Mouse (Mus musculus) 3134 (cell line): ENCODE data around the gene Oas1d.
"Not testable (repeated sequence)": the region's sequence is repeated elsewhere in the genome, so short reads cannot be mapped to it uniquely, and the experiment has no call there.

ENCODE experiments used
- DNase-seq: peaks from one replicate; pipeline ENCODE4 v3.0.0-alpha.2; 2011; ENCODE audit warnings: low spot score; ENCODE audit not compliant: insufficient read length; ENCODE audit errors: extremely low read depth

Oas1d gene

DNA sequence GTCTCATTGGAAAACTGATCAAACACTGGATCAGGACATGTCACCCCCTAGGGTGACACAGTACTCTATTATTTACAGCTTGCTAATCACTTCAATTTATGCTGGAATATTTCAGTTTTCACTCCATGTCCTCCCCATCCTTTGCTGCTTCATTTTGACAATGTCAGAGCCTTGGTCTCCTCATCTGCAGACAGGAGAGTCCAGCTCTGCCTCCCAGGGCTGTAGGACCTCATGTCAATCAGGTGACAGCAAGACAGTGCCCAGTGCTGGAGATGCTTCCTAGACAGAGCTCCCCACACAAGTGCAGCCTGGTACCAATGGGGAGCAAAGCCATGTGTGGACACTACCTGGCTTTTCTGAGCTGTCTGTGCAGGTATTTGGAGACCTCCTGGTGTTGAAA lies 15.6 kb upstream of the Oas1d start:
- DNase-seq = no peak

DNA sequence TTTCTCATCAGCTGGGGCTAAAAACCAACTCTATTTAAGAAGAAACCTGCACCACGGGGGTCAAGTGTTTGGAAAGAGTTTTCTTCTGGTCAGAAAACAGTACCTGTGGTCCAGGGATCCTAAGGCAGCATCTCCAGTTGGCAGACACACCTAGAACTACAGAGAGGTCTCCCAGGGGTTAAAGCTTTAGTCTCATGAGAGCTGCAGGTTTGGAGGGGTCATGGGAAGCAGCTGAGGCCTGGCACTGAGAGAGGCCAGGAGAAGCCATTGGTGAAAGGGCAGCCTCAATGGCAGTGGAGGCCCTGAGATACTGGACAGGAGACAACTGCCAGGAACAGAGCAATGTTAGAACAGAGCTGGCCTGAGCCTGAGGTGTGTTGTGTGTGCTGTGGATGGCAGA lies 13.7 kb upstream of the Oas1d start:
- no peak for DNase-seq

DNA sequence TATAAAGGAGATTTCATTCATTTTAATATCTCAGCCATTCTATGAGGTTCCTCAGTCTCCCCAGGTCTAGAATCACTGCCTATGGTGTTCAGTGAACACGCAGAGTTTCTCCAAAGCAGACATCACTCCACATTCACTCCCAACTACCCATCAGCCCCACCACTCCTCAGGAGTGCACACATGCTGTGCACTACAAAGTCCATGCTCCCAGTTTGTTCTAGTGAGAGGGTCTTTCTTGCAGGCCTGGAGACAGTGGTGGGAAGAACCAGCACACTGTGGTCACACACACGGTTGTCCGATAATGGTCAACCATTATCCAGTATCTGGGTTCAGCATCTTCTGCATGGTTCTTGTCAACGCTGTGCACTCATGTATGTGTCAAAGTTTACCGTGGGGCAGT lies 12.3 kb upstream of the Oas1d start:
- DNase-seq = no peak

DNA sequence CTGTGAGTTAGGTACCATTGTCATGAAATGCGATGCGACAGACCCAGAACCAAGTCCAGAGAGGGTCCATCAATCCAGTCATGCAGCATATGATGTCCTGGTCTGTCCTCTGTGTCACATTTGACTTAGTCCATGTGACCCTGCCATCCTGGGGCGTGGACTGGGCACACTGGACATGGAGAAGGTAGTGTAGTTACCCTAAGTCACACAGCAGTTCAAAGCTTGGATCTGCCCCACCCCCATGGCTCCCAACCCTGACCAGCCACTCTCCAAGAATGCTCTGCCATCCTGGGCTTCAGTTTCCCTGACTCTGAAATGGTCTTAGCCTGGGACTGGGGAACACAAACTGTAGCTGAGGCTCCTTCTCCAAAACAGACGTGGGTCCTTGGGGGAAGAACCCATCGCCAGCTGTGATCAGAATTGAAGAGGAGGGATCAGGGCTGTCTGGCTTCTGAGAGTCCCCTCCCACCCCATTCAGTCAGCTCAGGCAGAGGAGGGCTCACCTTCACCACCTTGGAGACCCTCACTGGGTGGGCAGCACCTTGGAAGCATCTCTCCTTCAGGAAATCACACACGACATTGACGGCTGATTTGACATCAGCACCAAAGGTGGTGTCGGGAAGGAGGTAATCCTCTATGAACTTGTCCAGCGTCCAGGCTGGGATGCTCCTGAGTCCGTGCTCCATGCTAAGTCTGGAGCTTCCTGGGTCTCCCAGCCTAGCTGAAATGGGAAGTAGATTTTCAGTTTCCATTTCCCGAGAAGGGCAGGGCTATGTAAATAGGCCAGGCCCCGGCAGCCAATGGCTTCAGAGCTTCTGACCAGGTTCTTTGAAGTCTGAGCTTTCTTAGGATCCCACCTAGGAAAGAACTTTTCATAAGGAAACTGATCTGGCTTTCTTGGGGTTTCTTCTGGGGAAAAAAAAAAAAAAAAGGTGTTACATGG lies 7.3 kb upstream of the Oas1d start, which contains the start of gene Oas1a:
TSS of gene Oas1a (minus strand) at position 731 of the 943 bp plus-strand sequence.
- DNase-seq = not testable (repeated sequence)

DNA sequence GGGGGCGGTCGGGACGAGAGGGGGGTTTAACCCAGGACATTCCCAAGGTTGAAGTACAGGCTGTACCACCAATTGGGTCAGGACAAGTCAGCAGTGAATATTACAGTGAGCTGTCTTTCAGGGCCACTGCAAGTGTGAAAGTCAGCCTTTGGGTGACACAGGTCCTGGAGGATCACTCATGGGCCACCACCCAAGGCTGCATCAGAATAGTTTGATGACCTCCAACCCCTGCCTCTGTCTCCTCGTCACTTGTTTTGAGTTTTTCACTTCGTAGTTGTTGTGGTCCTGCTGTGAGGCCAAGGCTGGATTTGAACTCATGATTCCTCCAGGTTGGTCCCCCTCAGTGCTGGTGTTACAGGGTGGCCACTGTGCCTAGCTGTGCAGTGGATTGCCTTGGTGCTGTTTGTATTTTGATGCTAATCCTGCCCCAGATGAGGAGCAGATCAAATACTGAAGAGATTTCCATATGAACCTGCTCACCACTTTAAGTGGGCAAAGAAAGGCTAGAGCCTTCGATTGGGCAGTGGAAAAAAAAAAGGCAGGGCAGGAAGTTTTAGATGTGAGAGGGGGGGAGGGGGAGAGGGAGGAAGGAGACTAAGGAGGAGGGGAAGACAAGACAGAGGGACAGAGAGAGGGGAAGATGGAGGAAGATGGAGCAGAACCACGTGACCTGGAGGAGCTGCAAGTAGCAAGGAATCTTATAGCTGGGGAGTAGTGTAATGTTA lies 6.0 kb upstream of the Oas1d start:
- no peak for DNase-seq

DNA sequence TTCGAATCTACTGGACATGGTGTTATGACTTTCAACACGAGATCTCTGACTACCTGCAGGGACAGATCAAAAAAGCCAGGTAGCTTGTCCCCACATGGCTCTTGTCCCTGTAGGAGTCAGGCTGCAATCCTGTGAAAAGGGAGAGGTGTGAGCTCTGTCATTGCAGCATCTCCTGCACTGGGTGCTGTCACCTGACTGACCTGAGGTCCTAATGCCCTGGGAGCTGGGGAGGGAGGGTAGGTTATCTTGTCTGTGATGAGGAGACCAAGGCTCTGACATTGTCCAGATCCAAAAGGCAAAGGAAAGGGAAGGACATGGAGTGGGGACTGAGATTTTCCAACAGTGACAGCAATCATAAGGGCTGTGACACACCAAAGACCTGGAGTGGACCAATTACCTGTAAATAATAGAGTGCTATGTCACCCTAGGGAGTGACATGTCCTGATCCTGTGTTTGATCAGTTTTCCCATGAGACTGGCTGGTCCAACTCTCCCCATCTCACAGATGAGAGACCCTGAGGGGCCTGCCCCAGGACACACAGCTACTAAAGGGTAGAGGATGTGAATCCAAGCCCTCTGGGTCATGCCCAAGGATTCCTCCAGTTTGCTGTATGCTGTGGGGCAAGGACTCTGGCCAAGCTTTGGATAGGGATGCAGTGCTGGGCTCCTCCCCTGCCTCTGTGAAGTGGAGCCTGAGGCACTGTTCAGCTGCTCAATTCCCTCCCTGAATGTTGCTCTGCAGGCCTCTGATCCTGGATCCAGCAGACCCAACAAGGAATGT lies 5.0 kb downstream of the Oas1d start:
- DNase-seq = not testable (repeated sequence)

DNA sequence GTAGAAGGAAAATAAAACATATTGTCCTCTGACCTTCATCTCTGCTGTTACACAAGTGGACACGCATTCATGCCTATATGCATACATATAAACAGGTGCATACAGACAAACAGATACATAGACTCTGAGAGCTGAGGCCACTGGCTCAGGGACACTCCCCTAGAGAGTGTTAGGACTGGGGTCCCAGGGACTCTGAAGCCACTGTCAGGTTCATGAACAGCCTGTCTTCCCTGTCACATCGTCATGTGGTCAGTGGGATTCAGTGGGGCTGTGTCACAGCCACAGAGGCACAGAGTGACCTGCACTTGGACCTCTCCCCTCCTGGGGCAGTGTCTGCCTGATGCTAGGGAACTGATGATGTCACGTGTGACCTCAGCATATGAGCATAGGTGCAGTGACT lies 6.0 kb downstream of the Oas1d start:
- no peak for DNase-seq

DNA sequence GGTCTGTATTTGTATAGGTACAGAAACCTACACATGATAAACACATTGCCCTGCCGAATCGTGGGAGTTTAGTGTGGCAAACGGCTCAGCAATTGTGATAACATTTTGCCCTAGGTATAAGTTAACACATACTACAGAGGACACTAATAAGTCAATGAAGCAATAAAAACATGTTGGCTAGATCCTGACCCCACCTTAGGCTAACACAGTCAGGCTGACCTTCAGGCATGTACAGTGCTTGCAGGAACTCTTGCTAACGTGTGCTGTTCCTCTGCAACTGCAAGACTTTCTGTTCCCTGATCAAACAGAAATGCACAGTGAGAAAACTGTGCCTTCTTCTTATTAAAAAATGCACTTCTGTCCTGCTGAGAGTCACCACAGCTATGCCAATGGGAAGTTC lies 9.6 kb downstream of the Oas1d start:
- DNase-seq = no peak

DNA sequence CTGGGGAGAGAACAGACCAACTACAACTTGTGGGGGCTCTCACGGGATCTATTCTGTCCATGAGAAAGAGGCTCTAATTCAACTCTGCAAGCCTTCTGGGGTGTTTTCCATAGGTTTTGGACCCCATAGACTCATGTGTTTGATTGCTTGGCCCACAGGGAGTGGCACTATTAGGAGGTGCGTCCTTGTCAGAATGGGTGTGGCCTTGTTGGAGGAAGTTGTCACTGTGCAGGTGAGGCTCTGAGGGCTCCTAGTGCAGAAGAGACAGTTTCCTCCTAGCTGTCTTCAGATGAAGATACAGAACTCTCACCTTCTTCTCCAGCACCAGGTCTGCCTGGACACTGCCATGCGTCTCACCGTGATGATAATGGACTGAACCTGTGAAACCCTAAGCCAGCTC lies 10.2 kb downstream of the Oas1d start:
- not testable (repeated sequence) for DNase-seq

DNA sequence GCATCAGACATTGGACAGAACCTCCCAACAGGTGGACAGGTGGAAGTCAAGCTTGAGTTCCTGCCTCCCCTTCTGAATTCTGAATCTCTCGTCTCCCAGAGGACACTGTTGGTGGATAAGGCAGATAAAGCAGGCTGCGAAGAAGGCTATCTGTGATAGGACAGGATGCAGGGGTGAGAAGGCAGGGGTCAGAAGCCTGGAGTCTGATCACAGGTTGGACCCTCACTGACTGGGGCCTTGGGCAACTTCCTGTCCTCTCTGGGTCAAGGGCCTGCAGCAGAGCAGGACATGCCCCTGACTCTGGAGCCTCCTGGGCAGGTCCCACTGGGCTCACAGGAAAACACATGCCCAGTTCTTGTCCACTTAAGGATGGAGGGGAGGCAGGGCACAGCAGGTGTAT lies 12.0 kb downstream of the Oas1d start:
- not testable (repeated sequence) for DNase-seq

DNA sequence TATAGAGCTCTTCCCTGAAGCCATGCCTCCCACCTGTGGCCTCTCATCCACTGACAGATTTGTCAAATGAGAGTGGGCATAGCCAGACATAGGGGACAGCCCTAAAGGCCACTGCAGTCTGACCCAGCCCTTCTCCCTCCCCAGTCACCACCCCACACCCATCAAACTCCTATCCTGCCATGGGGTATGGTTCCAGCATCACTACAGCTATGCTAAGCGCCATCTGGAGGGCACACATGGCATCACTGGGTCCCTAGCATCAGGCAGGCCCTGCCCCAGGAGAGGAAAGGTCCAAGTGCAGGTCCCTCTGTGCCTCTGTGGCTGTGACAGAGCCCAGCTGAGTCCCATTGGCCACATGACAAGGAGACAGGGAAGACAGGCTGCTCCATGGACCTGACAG lies 12.7 kb downstream of the Oas1d start:
- no peak for DNase-seq

DNA sequence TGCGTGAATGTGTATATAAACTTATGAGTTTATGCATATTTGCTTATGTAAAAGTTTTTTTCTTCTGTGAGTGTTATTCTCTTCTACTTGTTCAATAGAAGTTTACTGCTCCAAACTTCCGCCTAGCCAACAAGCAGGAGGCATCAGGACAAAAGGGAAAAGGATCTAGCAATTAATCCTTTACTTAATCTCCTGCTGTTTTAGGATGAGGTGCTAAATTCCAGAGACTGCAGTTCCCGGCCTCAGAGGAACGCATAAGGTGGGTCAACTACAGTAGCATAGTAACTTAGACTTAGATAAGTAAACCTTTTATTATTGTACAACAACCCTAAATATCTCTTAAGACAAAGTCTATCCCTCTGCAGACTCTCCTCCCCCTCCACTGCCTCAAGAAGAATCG lies 19.6 kb downstream of the Oas1d start:
- no peak for DNase-seq

DNA sequence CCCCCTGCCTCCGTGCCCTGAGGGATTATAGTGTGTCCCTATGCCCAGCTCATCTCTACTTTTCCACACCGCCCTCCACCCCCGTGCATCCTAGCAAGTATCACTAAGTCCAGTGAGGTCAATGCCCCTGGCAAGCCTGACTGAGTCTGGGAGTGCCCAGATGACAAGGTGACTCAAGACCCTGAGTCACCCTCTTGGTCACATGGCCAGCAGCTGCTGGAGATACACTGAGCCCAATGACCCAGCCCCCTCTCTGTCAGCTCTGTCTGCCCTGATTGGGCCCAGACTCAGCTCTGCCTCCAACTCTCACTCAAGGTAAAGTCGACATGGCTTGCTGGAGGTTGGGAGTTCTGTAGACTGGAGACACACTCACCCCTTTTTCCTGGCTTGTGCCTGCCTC lies 23.5 kb downstream of the Oas1d start:
- DNase-seq = peak; percentile 40

DNA sequence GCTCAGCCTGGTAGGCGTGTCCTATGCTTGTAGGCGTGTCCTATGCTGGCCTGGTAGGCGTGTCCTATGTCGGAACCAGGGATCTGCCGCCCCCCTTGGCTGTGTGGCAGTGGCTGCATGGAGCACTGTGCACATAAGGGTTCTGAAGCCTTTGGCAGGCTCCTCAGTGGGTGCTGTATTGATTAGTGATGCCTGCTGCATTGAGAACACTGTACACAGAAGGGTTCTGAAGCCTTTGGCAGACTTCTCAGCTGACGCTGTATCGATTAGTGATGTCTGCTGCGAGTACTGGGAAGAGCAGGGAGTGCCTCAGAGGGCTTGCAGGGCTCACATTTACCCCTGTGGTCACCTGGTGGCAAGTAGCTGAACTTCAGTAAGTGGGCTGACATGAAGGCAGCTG lies 24.2 kb downstream of the Oas1d start:
- DNase-seq = no peak

DNA sequence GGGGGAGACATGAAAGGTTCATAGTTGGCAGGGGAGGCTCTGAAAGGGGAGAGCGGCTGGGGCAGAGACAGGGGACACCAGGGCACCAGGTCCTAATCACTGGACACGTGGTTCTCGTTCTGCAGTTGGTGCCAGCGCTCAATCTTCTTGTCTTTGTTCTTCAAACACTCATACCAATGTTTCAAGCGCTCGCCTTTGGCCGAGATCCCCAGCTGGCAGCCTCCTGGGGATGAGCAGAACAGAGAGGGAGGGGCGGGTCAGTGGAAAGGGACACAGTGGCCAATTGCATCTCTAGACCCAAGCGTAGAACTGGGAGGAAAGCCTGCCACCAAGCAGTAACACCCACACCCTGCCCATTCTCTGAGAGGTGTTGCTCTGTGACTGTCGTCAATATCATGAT lies 27.7 kb downstream of the Oas1d start:
- no peak for DNase-seq

DNA sequence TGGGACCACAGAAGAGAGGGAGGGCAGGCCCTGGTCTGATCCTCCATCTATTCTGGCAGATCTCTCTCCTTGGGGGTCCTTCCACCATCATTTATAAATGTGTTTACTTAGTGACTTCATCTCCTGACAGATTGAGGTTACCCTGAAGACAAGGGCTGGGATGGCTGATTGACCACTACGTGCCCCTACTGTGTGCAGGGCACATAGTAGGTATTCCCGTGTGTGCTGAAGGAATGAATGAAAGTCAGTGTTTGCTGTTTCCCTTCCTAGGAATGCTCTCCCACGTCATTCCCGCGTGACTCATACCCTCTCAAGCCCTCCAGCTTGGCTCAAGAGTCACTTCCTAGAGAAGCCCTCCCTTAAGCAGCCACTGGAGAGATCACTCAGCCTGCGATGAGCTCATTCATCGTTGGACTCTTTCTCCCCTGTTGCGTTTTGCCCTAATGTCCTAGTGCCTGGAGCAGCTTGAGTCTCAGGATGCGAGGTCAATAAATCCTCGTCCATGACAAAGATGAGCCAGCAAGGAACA lies 38.0 kb downstream of the Oas1d start:
- peak; percentile 15 for DNase-seq

DNA sequence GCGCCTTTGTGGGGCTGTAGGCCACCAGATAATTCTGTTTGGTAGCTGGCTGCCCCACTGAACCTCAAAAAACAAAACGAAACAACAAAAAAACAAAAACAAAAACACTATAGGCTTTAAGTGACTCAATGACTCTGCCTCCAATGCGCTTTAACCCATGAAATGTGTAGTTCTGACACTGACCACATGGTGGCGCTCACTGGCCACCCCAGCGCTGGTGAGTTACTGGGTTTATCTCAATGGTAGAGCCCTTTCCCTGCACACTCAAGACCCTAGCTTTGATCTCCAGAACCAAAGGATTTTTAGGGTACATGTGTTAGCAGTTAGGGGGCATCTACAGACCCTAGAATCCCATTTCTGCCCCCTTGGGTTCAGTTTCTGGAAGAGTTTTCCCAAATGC lies 39.6 kb downstream of the Oas1d start:
- DNase-seq = no peak

DNA sequence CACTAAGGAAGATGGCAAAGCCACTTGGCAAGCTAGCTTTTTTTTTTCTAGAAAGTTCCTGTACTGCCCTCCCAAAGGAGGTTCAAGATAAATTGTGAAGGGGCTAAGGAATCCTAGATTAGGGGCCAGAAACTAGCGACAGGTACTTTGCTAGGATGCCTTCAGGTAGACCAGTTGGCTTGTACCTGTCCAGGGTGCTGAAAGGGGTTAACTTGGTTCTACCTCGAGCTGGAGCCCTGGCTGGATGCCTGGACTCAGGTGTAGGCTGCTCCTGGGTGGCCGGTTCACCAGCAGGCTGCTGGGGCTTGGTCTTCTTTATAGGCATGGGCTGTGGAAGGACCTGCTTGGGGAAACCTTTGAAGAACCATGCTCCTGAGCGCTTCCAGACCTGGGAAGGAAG lies 46.7 kb downstream of the Oas1d start:
- DNase-seq = no peak

DNA sequence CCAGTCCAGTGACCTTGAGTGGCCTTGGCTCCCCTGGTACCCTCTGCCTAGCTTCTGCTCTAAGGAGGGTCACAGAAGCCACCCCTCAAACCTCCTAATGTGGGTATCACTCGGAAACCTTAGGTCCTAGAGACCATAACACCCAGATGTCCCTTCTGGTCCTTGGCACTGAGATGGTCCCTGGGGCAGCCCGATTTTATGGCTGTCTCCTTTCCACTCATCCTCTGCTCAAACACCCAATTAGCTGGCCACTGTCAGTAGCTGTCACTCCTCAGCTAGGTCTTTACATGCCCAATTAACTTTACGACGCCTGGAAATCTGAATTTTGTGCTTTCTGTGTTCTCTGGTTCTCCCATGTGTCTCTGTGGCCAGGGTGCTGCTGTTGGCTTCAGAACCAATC lies 51.8 kb downstream of the Oas1d start:
- no peak for DNase-seq

DNA sequence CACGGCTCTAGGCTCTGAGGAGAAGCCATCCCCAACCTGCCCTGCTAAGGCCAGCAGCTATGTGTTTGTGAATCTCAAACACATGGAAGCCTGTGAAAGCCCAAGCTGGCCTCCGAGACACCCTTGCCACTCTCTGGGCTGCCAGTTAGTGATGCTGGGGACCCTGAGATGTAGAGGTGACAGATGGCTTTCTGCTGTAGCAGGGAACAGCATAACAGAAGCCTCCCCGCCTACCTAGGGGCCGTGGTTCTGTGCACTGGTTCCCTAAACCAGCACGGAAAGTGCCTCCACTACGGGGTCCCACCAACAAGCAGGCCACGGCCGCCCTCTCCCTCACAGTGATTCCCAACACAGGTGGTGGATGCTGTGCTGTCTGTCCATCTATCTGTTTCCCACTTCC lies 52.6 kb downstream of the Oas1d start:
- DNase-seq = no peak
